Mouse (Mus musculus): Measurements from ENCODE around the gene Sh3bgrl2. TPM values are rescaled to one million over a fixed set of nuclear protein-coding genes. Genes with fewer than 3 reads are reported as not detected.
A peak's percentile ranks its signal among the peaks of the same experiment; 100 is the strongest.

Sh3bgrl2 gene
- polyA plus RNA-seq, 2 experiments, result 5.3 to 15.5 TPM

DNA sequence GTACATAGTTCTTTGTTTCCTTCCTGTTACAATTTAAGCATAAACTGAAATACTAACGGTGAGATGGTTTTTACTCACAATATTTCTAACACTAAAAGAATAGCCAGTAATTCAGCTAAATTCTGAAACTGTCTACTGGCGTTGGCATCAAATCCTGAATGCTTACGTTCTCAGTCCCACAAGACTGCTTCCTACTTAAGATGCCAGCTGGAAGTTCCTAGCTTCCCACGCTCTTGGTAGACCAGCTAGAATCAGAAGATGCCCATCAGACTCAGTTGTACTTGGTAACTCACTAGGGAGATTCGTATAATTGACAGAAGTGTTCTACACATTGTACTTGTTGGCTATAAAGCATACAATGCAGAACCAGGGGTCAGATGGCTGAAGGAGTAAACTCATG lies 98.6 kb downstream of the Sh3bgrl2 start:
- no peak overlapping the region for H3K4me3 ChIP-seq (replicated peaks; ENCODE audit: low read length)
- no peak overlapping the region for H3K27ac ChIP-seq (replicated peaks; ENCODE audit: low read depth, low read length)
- peaks cover 13% of the 10 kb centered on the region; the same call in 1 of the 2 replicates for H3K4me1 ChIP-seq (ENCODE audit: control insufficient read depth, insufficient read depth, low read length)
- no peaks in the 10 kb centered on the region for H3K36me3 ChIP-seq (ENCODE audit: control insufficient read depth, insufficient read depth, low read length)
- DNase-seq (ENCODE audit: low spot score), result no peak
- no peaks in the 10 kb centered on the region for H3K27me3 ChIP-seq (ENCODE audit: control insufficient read depth, insufficient read depth, low read length)
- no peak overlapping the region for H3K4me2 ChIP-seq (replicated peaks; ENCODE audit: low read depth, low read length, severe bottlenecking)
- H3K9ac ChIP-seq (ENCODE audit: low read depth, low read length, severe bottlenecking), result no peak overlapping the region
- 93% methylated on average over 5 of the region's 5 CpGs for WGBS
- ATAC-seq (ENCODE audit: low FRiP score, low read depth), result no peak
- no peaks in the 10 kb centered on the region for H3K9me3 ChIP-seq (ENCODE audit: control insufficient read depth, low read length)
- TF ChIP-seq POLR2A (IDR thresholded peaks at IDR 0.05; ENCODE audit: borderline replicate concordance, extremely low read depth, insufficient read depth, insufficient read length), result no peak

DNA sequence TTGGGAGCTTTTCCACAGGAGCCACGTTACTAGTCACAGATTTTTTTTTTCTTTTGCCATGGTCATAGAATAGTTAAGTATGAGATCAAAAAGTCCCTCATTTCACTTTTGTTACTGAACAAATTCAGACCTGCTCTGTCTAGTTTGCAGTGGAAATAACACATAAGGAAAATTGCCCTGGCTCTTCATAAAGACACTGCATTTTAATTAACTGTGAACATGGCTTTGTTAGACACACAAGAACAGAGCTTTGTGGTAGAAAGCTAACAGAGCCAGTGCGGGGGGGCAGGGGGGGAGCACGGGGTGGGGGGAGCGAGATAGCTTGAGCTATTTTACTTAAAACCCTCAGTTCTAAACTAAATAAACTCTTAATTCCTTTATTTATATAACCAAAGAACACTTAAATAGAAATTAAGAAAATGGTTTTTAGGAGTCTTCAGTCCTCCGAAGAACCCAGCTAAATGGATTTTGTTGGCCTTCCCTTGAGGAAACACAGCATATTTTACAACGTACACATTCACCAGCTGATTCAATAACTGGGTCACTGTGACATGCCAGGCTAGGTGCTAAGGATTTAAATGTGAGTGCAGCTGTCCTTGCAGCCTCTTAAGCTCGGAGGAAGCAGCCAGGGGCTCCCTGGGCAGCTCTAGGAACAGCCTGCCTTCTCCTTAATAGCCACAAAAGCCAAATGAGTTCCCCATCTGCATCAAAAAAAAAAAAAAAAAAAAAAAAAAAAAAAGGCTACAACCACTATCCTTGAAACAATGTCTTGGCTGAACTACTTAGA lies 100.0 kb downstream of the Sh3bgrl2 start:
- Histone ChIP-seq H3K27ac (replicated peaks; ENCODE audit: low read depth, low read length) (no peak overlapping the region), H3K4me2 (replicated peaks; ENCODE audit: low read depth, low read length, severe bottlenecking) (no peak overlapping the region), H3K36me3 (ENCODE audit: control insufficient read depth, insufficient read depth, low read length) (no peaks in the 10 kb centered on the region), H3K9me3 (ENCODE audit: control insufficient read depth, low read length) (no peaks in the 10 kb centered on the region), H3K4me1 (ENCODE audit: control insufficient read depth, insufficient read depth, low read length) (peaks cover 9% of the 10 kb centered on the region; the same call in 1 of the 2 replicates), H3K9ac (ENCODE audit: low read depth, low read length, severe bottlenecking) (no peak overlapping the region), H3K4me3 (replicated peaks; ENCODE audit: low read length) (no peak overlapping the region), H3K27me3 (ENCODE audit: control insufficient read depth, insufficient read depth, low read length) (no peaks in the 10 kb centered on the region)
- DNase-seq (ENCODE audit: low spot score) (peak; percentile 24), ATAC-seq (ENCODE audit: low FRiP score, low read depth) (no peak)
- 24% methylated on average over 7 of the region's 7 CpGs for WGBS
- TF ChIP-seq POLR2A (IDR thresholded peaks at IDR 0.05; ENCODE audit: borderline replicate concordance, extremely low read depth, insufficient read depth, insufficient read length), result no peak

DNA sequence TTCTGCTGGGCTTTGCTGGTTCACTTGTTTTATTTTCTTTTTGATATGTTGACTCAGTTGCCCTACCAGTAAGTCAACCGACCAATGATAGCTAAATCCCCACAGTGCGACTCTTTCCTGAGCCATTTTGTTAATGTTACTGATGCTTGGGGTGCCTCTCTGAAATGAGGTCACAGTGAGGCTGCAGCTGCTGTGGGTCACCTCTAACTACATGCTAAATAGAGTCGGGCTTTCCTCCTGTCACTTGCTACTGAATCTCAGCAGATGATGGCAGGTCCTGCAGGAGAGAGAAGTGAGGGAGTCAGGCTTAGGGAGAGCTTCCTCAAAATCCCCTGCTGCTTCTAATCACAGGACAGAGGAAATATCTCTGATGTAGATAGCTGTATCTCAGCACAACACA lies 100.6 kb downstream of the Sh3bgrl2 start:
- peaks cover 7% of the 10 kb centered on the region; the same call in 1 of the 2 replicates for H3K4me1 ChIP-seq (ENCODE audit: control insufficient read depth, insufficient read depth, low read length)
- WGBS, result 39% methylated on average over 3 of the region's 3 CpGs
- no peaks in the 10 kb centered on the region for H3K27me3 ChIP-seq (ENCODE audit: control insufficient read depth, insufficient read depth, low read length)
- DNase-seq (ENCODE audit: low spot score) (no peak), ATAC-seq (ENCODE audit: low FRiP score, low read depth) (no peak)
- H3K4me2 ChIP-seq (replicated peaks; ENCODE audit: low read depth, low read length, severe bottlenecking), result no peak overlapping the region
- no peaks in the 10 kb centered on the region for H3K36me3 ChIP-seq (ENCODE audit: control insufficient read depth, insufficient read depth, low read length)
- no peak overlapping the region for H3K4me3 ChIP-seq (replicated peaks; ENCODE audit: low read length)
- H3K9ac ChIP-seq (ENCODE audit: low read depth, low read length, severe bottlenecking), result no peak overlapping the region
- no peak for TF ChIP-seq POLR2A (IDR thresholded peaks at IDR 0.05; ENCODE audit: borderline replicate concordance, extremely low read depth, insufficient read depth, insufficient read length)
- no peaks in the 10 kb centered on the region for H3K9me3 ChIP-seq (ENCODE audit: control insufficient read depth, low read length)
- no peak overlapping the region for H3K27ac ChIP-seq (replicated peaks; ENCODE audit: low read depth, low read length)

DNA sequence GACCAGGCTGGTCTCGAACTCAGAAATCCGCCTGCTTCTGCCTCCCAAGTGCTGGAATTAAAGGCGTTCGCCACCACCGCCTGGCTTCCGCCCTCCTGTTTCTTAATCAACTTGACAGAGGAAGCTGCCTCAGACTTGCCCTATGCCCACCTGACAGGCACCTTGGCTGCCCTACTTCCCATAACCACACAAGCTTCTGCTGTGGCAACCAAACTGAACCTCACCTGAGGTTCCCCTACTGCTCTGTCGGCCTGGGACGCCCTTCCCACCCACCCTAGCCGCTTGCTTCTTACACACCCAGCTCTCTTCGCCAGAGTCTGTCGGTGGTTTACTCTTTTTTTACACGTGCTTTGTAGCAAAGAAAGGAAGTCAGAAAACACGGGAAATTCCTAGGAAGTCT lies 103.9 kb downstream of the Sh3bgrl2 start:
- Histone ChIP-seq H3K4me3 (replicated peaks; ENCODE audit: low read length) (no peak overlapping the region), H3K27me3 (ENCODE audit: control insufficient read depth, insufficient read depth, low read length) (no peaks in the 10 kb centered on the region), H3K9ac (ENCODE audit: low read depth, low read length, severe bottlenecking) (no peak overlapping the region), H3K36me3 (ENCODE audit: control insufficient read depth, insufficient read depth, low read length) (no peaks in the 10 kb centered on the region), H3K4me1 (ENCODE audit: control insufficient read depth, insufficient read depth, low read length) (peaks cover 4% of the 10 kb centered on the region; the same call in 1 of the 2 replicates), H3K27ac (replicated peaks; ENCODE audit: low read depth, low read length) (no peak overlapping the region), H3K4me2 (replicated peaks; ENCODE audit: low read depth, low read length, severe bottlenecking) (no peak overlapping the region), H3K9me3 (ENCODE audit: control insufficient read depth, low read length) (no peaks in the 10 kb centered on the region)
- DNase-seq (ENCODE audit: low spot score), result no peak
- WGBS, result 78% methylated on average over 13 of the region's 13 CpGs
- TF ChIP-seq POLR2A (IDR thresholded peaks at IDR 0.05; ENCODE audit: borderline replicate concordance, extremely low read depth, insufficient read depth, insufficient read length), result no peak
- ATAC-seq (ENCODE audit: low FRiP score, low read depth), result no peak

DNA sequence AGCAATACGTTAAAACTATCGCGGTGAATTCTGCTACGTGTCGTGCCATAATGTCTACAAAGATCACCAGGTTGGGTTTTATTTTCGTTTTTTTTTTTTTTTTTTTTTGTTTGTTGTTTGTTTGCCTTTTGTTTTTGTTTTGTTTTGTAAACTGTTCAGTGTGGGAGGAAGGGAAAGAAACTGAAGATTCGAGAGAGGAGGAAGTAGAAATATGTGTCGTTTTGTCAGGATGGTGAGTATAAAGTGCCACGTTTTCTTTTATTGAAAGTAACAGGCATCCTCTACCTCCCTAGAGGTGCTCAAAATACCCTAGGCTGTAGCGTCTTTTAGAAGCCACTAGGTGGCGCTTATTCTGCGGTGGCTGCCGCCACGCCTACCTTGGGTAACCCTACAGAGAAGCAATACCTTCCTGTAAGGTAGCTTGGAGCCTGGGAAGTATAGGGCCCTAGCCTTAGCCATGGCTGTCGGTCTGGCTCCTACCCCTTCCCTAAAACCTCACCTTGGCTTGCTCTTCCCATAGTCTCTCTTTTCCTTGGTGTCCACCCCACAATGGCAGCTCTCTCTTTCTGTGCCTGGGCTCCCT lies 104.6 kb downstream of the Sh3bgrl2 start:
- Histone ChIP-seq H3K4me1 (ENCODE audit: control insufficient read depth, insufficient read depth, low read length) (peaks cover 1% of the 10 kb centered on the region; the same call in 1 of the 2 replicates), H3K4me2 (replicated peaks; ENCODE audit: low read depth, low read length, severe bottlenecking) (no peak overlapping the region), H3K27me3 (ENCODE audit: control insufficient read depth, insufficient read depth, low read length) (no peaks in the 10 kb centered on the region), H3K36me3 (ENCODE audit: control insufficient read depth, insufficient read depth, low read length) (no peaks in the 10 kb centered on the region), H3K9me3 (ENCODE audit: control insufficient read depth, low read length) (no peaks in the 10 kb centered on the region), H3K9ac (ENCODE audit: low read depth, low read length, severe bottlenecking) (no peak overlapping the region), H3K4me3 (replicated peaks; ENCODE audit: low read length) (no peak overlapping the region), H3K27ac (replicated peaks; ENCODE audit: low read depth, low read length) (no peak overlapping the region)
- ATAC-seq (ENCODE audit: low FRiP score, low read depth) (no peak), DNase-seq (ENCODE audit: low spot score) (no peak)
- WGBS, result 32% methylated on average over 15 of the region's 15 CpGs
- no peak for TF ChIP-seq POLR2A (IDR thresholded peaks at IDR 0.05; ENCODE audit: borderline replicate concordance, extremely low read depth, insufficient read depth, insufficient read length)
